Mouse (Mus musculus) layer of hippocampus, adult 9-10 months (tissue): ENCODE measurements around the gene Gm21173.
"Not testable (repeated sequence)": the region's sequence is repeated elsewhere in the genome, so short reads cannot be mapped to it uniquely, and the experiment has no call there.

Experiments used
- DNase-seq: peaks from one replicate; pipeline ENCODE4 v3.0.0; 2022; ENCODE audit warnings: low spot score

Gm21173 gene

DNA sequence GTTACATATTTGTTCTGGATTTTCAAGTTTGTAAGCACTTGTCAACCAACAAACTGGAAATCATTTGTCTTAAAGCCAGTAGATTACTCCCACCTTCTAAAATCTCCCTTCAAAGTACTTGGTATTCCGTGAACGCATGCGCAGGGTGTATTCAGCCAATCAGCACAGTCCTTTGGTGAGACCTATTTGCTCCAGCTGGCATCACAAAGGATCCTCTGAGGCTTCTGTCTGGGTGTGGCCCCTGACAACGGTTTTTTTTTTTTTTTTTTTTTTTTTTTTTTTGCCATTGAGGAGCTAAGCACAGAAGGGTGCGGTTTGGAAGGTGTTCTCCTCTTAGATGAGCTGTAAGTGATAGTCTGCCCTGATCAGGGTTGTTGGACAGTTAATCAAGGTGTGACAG, at the start of gene Gm21173:
TSS of gene Gm21173 (plus strand) at position 301 of the 400 bp plus-strand sequence.
- not testable (repeated sequence) for DNase-seq
